Mouse (Mus musculus) bone marrow, adult 2 months (tissue): Measurements from ENCODE around the gene Alkbh2.

Experiments used
- CTCF ChIP-seq: fragments of 200-500 bp; IDR thresholded peaks from 2 replicates; pipeline ENCODE4 v1.5.1; 2011; ENCODE audit warnings: low read length, control low read depth; ENCODE audit not compliant: control insufficient read depth, insufficient read depth
- POLR2A ChIP-seq: fragments of 200-500 bp; IDR thresholded peaks from 2 replicates; pipeline ENCODE4 v1.6.1; 2011; ENCODE audit warnings: low read depth, mild to moderate bottlenecking, control low read depth, low read length, borderline replicate concordance; ENCODE audit not compliant: control insufficient read depth

GRCm38 (mm10) chr5:114129550-114130210 is 1.7 kb upstream of the Alkbh2 start:
- TF ChIP-seq POLR2A, result no peak
- TF ChIP-seq CTCF, result no peak
